Mouse (Mus musculus): ENCODE measurements around the gene Ovca2.
"Not testable (repeated sequence)": the region's sequence is repeated elsewhere in the genome, so short reads cannot be mapped to it uniquely, and the experiment has no call there.

The Ovca2 gene

GRCm38 (mm10) chr11:75194850-75195461 lies 16.3 kb upstream of the Ovca2 start:
- DNase-seq (ENCODE audit: low spot score), result no peak

- no peak for DNase-seq (ENCODE audit: low spot score)
Measured at GRCm38 (mm10) chr11:75194121-75194849, 15.7 kb upstream of the Ovca2 start.

- DNase-seq (ENCODE audit: low spot score), result no peak
Measured at GRCm38 (mm10) chr11:75193256-75194071, 14.8 kb upstream of the Ovca2 start, which contains the start of gene Rtn4rl1. Rtn4rl1 (plus strand) TSS chr11:75193783.

- DNase-seq (ENCODE audit: low spot score), result no peak
Measured at GRCm38 (mm10) chr11:75192336-75193214, 13.9 kb upstream of the Ovca2 start.

- no peak for DNase-seq (ENCODE audit: low spot score)
Measured at GRCm38 (mm10) chr11:75191841-75192240, 13.2 kb upstream of the Ovca2 start.

- DNase-seq (ENCODE audit: low spot score), result no peak
Measured at GRCm38 (mm10) chr11:75190905-75191441, 12.3 kb upstream of the Ovca2 start, which contains the start of gene Dph1. Dph1 (minus strand) TSS chr11:75191241.

GRCm38 (mm10) chr11:75190371-75190724 lies 11.7 kb upstream of the Ovca2 start:
- no peak for DNase-seq (ENCODE audit: low spot score)

GRCm38 (mm10) chr11:75189713-75190370 lies 11.2 kb upstream of the Ovca2 start:
- DNase-seq (ENCODE audit: low spot score), result no peak

GRCm38 (mm10) chr11:75184986-75185385 lies 6.4 kb upstream of the Ovca2 start:
- DNase-seq (ENCODE audit: low spot score), result no peak

- no peak for DNase-seq (ENCODE audit: low spot score)
Measured at GRCm38 (mm10) chr11:75184573-75184972, 5.9 kb upstream of the Ovca2 start.

- no peak for DNase-seq (ENCODE audit: low spot score)
Measured at GRCm38 (mm10) chr11:75183917-75184570, 5.4 kb upstream of the Ovca2 start.

GRCm38 (mm10) chr11:75178011-75178410 lies 624 bp downstream of the Ovca2 start:
- DNase-seq (ENCODE audit: low spot score), result no peak

GRCm38 (mm10) chr11:75174574-75174973 lies 4.1 kb downstream of the Ovca2 start:
- not testable (repeated sequence) for DNase-seq (ENCODE audit: low spot score)

GRCm38 (mm10) chr11:75173799-75174165 lies 4.9 kb downstream of the Ovca2 start:
- no peak for DNase-seq (ENCODE audit: low spot score)

- peak; percentile 92 for DNase-seq (ENCODE audit: low spot score)
Measured at GRCm38 (mm10) chr11:75173095-75173798, 5.4 kb downstream of the Ovca2 start.

GRCm38 (mm10) chr11:75172151-75173094 lies 6.2 kb downstream of the Ovca2 start:
- no peak for DNase-seq (ENCODE audit: low spot score)

- no peak for DNase-seq (ENCODE audit: low spot score)
Measured at GRCm38 (mm10) chr11:75171186-75171865, 7.3 kb downstream of the Ovca2 start.

- peak; percentile 92 for DNase-seq (ENCODE audit: low spot score)
Measured at GRCm38 (mm10) chr11:75170136-75170751, 8.4 kb downstream of the Ovca2 start.
